In genomic region chr11:61352138-61352651, GRCm38 (mm10) we compare ENCODE assay signal across 10 mouse cellular contexts. TPM values are rescaled to one million over a fixed set of nuclear protein-coding genes. Genes with fewer than 3 reads are reported as not detected.
DNase-seq lines count a peak whose midpoint lies in the region; ATAC-seq and TF ChIP-seq lines count a peak whose summit lies in the region.
"Had no signal": no experiment of that assay in that cellular context is flagged by ENCODE, and none has a peak within 500 bp of the region (broad histone marks: within the 10 kb centered on the region; RNA-seq: fewer than 3 reads in every experiment).

No protein-coding gene starts in this region.

- H3K9ac ChIP-seq in lung, embryonic 14.5 days = no peak overlapping the region
- no peak overlapping the region for H3K9ac ChIP-seq in stomach, embryonic 15.5 days
- H3K9ac ChIP-seq: hindbrain, embryonic 15.5 days; liver, embryonic 14.5 days had no signal

- TF ChIP-seq CTCF in lung, embryonic 14.5 days (IDR thresholded peaks at IDR 0.05; ENCODE audit: low read depth) = peak; percentile 57

- no peak overlapping the region for H3K27ac ChIP-seq in heart, embryonic 10.5 days
- no peak overlapping the region for H3K27ac ChIP-seq in lung, embryonic 14.5 days (ENCODE audit: low read depth)
- no peak overlapping the region for H3K27ac ChIP-seq in stomach, embryonic 15.5 days
- H3K27ac ChIP-seq: hindbrain, embryonic 15.5 days; liver, embryonic 14.5 days had no signal

- 63% methylated on average over 9 of the region's 9 CpGs for WGBS in heart, embryonic 10.5 days
- 50% methylated on average over 9 of the region's 9 CpGs for WGBS in lung, embryonic 14.5 days
- 62% methylated on average over 9 of the region's 9 CpGs for WGBS in stomach, embryonic 15.5 days

- no peak overlapping the region for H3K4me2 ChIP-seq in lung, embryonic 14.5 days
- H3K4me2 ChIP-seq in stomach, embryonic 15.5 days = no peak overlapping the region
- H3K4me2 ChIP-seq: hindbrain, embryonic 15.5 days had no signal

- DNase-seq in heart, adult 11 months = peak; percentile 82
- no peak for DNase-seq in heart, embryonic 10.5 days (ENCODE audit: low spot score)
- DNase-seq in lung, embryonic 14.5 days = peak; percentile 58
- DNase-seq in lung, postnatal 14 days = no peak
- DNase-seq in Muller cell, postnatal 12 days (ENCODE audit: inconsistent ontology term) = peak; percentile 24
- DNase-seq in ovary, postnatal 10 days (ENCODE audit: low spot score) = no peak
- DNase-seq: gastrocnemius, postnatal 10 days had no signal

- peaks cover 18% of the 10 kb centered on the region for H3K27me3 ChIP-seq in heart, embryonic 10.5 days (ENCODE audit: insufficient read depth, poor library complexity, severe bottlenecking)
- no peaks in the 10 kb centered on the region for H3K27me3 ChIP-seq in lung, embryonic 14.5 days (ENCODE audit: insufficient read depth, low read length)
- H3K27me3 ChIP-seq in stomach, embryonic 15.5 days (replicated peaks) = no peaks in the 10 kb centered on the region
- H3K27me3 ChIP-seq: hindbrain, embryonic 15.5 days had no signal

- no peaks in the 10 kb centered on the region; the same call in 1 of the 2 replicates for H3K36me3 ChIP-seq in heart, embryonic 10.5 days
- H3K36me3 ChIP-seq in lung, embryonic 14.5 days (ENCODE audit: insufficient read depth) = no peaks in the 10 kb centered on the region
- H3K36me3 ChIP-seq in stomach, embryonic 15.5 days = no peaks in the 10 kb centered on the region
- H3K36me3 ChIP-seq: hindbrain, embryonic 15.5 days had no signal

- H3K4me3 ChIP-seq in heart, embryonic 10.5 days = no peak overlapping the region
- no peak overlapping the region for H3K4me3 ChIP-seq in lung, embryonic 14.5 days (ENCODE audit: low read depth, low read length)
- H3K4me3 ChIP-seq in stomach, embryonic 15.5 days (replicated peaks) = no peak overlapping the region
- H3K4me3 ChIP-seq: hindbrain, embryonic 15.5 days had no signal

- no peak for ATAC-seq in lung, embryonic 14.5 days (ENCODE audit: insufficient read depth)
- ATAC-seq in stomach, embryonic 15.5 days (ENCODE audit: insufficient read depth, low FRiP score, low read depth) = 0 out of 2 replicates have a peak, but pooled peaks have one; percentile 35

- H3K9me3 ChIP-seq in heart, embryonic 10.5 days = no peaks in the 10 kb centered on the region
- no peaks in the 10 kb centered on the region for H3K9me3 ChIP-seq in lung, embryonic 14.5 days (ENCODE audit: low read depth, low read length)
- H3K9me3 ChIP-seq in stomach, embryonic 15.5 days = no peaks in the 10 kb centered on the region
- H3K9me3 ChIP-seq: hindbrain, embryonic 15.5 days had no signal

- H3K4me1 ChIP-seq in heart, embryonic 10.5 days = peaks cover 12% of the 10 kb centered on the region; the same call in 1 of the 2 replicates
- H3K4me1 ChIP-seq in lung, embryonic 14.5 days (ENCODE audit: insufficient read depth) = no peaks in the 10 kb centered on the region
- no peaks in the 10 kb centered on the region for H3K4me1 ChIP-seq in stomach, embryonic 15.5 days
- H3K4me1 ChIP-seq: hindbrain, embryonic 15.5 days had no signal

RNA-seq across cellular contexts. Expression of gene Slc47a2, which starts 9.5 kb away (rescaled TPM):
- 0.20 TPM in 1 of 2 replicates, not detected in the other for polyA plus RNA-seq in heart, embryonic 10.5 days (2016; fragmentation: Nextera tagmentation; extraction: Ambion mirVana)
- polyA plus RNA-seq in lung, embryonic 14.5 days (2014; fragmentation: Nextera tagmentation; extraction: Ambion mirVana) = not detected in 2 replicates
- polyA plus RNA-seq in stomach, embryonic 15.5 days (2015; fragmentation: Nextera tagmentation; extraction: Ambion mirVana) = not detected in 2 replicates
- polyA plus RNA-seq: hindbrain, embryonic 15.5 days had no signal

RNA-seq across cellular contexts. Expression of gene Slc47a1, which starts 25.9 kb away (rescaled TPM):
- polyA plus RNA-seq in heart, embryonic 10.5 days (2016; fragmentation: Nextera tagmentation; extraction: Ambion mirVana) = 11.3 and 27.9 TPM in 2 replicates
- polyA plus RNA-seq in lung, embryonic 14.5 days (2014; fragmentation: Nextera tagmentation; extraction: Ambion mirVana) = 0.76 and 1.5 TPM in 2 replicates
- polyA plus RNA-seq in stomach, embryonic 15.5 days (2015; fragmentation: Nextera tagmentation; extraction: Ambion mirVana) = 2.1 and 2.4 TPM in 2 replicates

Comparison
In these comparisons a context has a peak if more than half of its experiments do, and no peak if none do; other contexts are left out.
1. DNase-seq: peak in heart, adult 11 months (single experiment), lung, embryonic 14.5 days (single experiment) and Muller cell, postnatal 12 days (single experiment); none in heart, embryonic 10.5 days (single experiment), lung, postnatal 14 days (single experiment) and ovary, postnatal 10 days (single experiment).